Mouse (Mus musculus) heart, adult 2 months (tissue): Measurements from ENCODE around the gene Otx2.

Experiments
- CTCF ChIP-seq: fragments of 200-600 bp; IDR thresholded peaks from 2 replicates; pipeline ENCODE4 v1.8.1; 2022; ENCODE audit warnings: antibody characterized with exemption, mild to moderate bottlenecking, moderate library complexity
- EP300 ChIP-seq: fragments of 200-500 bp; IDR thresholded peaks from 2 replicates; pipeline ENCODE4 v1.6.1; 2011; ENCODE audit warnings: low read depth, low read length, control low read depth; ENCODE audit not compliant: insufficient read depth
- POLR2A ChIP-seq: fragments of 200-500 bp; IDR thresholded peaks from 2 replicates; pipeline ENCODE4 v1.6.1; 2011; ENCODE audit warnings: mild to moderate bottlenecking, low read depth, low read length, control low read depth; ENCODE audit not compliant: insufficient read depth

GRCm38 (mm10) chr14:48722763-48723162 lies 49.1 kb upstream of the Otx2 start:
- no peak for TF ChIP-seq POLR2A
- TF ChIP-seq CTCF: no peak
- no peak for TF ChIP-seq EP300
